Mouse (Mus musculus) limb, embryonic 10.5 days (tissue): ENCODE data around the gene Spry2. TPM values are rescaled to one million over a fixed set of nuclear protein-coding genes. Genes with fewer than 3 reads are reported as not detected.

Source experiments
- polyA plus RNA-seq: library from polyadenylated mRNA; unstranded; fragments of >200 nt; fragmentation: Nextera tagmentation; extraction: Ambion mirVana; gene quantifications from 2 replicates; pipeline ENCODE4 v1.2.1, GENCODE M21; 2016

The Spry2 gene
- polyA plus RNA-seq, 1 experiment from 2014 or later: 43.4 TPM

Other genes with a start within 250 kb of the Spry2 start
- gene Trim52, start 209.4 kb upstream of the Spry2 start, polyA plus RNA-seq: not detected in 2 replicates